Mouse (Mus musculus) brown adipose tissue, adult 24 weeks (tissue): Measurements from ENCODE around the gene Gm826. TPM values are rescaled to one million over a fixed set of nuclear protein-coding genes. Genes with fewer than 3 reads are reported as not detected.

ENCODE experiments used
- H3K27ac ChIP-seq: fragments of 200-500 bp; replicated peaks from 2 replicates; pipeline ENCODE4 v1.5.1; 2012; ENCODE audit warnings: low read depth, mild to moderate bottlenecking, low read length
- H3K4me1 ChIP-seq: fragments of 200-500 bp; 2 replicates; pipeline ENCODE4 v1.6.1; 2012; ENCODE audit warnings: low read length, mixed read lengths; ENCODE audit not compliant: control insufficient read depth, insufficient read depth, insufficient read length
- H3K4me3 ChIP-seq: fragments of 200-500 bp; 2 replicates; pipeline ENCODE4 v1.5.1; 2012; ENCODE audit warnings: low read depth, mild to moderate bottlenecking, low read length, moderate library complexity; ENCODE audit not compliant: insufficient read depth
- polyA plus RNA-seq: library from polyadenylated mRNA; stranded (reverse); fragments of >200 nt; gene quantifications from 2 replicates; pipeline ENCODE4 v1.2.4, GENCODE M21; 2012; ENCODE audit not compliant: missing spikeins, insufficient read depth, insufficient read length

Gene Gm826
- polyA plus RNA-seq, 1 experiment: 2.1 TPM

DNA sequence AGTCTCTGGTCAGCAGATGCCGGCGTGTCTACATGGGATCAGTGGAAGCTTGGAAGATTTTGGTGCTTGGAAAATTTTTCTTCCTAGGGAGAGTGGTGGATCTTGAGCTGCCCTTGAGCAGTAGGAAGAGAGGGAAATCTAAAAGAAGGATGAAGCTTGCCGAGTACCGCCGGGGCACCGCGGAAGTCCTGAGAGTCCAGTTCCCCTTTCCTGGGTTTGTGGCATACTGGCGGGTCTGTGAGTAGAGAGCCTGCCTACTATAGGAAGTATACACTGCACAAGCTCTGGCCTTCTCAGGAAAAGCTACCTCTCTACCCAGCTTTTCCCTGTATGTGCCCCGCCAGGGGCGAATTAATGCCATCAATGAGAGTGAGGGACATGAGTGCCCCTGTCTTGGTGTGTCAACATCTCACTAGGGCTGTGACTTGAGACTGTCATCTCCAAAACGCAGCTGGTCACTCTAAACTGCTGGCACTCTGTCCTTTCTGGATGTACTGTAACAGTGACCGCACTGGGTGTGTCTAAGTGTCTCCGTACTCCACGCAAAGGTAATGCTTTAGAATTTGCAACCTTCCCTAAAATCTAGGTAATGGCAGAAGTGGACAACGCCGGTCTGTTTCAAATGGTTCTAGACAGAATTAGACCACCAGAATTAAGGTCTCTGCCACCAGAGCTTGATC, 27.6 kb upstream of the Gm826 start:
- Histone ChIP-seq H3K4me3 (no peak overlapping the region), H3K27ac (no peak overlapping the region), H3K4me1 (peaks cover 3% of the 10 kb centered on the region; the same call in 1 of the 2 replicates)

DNA sequence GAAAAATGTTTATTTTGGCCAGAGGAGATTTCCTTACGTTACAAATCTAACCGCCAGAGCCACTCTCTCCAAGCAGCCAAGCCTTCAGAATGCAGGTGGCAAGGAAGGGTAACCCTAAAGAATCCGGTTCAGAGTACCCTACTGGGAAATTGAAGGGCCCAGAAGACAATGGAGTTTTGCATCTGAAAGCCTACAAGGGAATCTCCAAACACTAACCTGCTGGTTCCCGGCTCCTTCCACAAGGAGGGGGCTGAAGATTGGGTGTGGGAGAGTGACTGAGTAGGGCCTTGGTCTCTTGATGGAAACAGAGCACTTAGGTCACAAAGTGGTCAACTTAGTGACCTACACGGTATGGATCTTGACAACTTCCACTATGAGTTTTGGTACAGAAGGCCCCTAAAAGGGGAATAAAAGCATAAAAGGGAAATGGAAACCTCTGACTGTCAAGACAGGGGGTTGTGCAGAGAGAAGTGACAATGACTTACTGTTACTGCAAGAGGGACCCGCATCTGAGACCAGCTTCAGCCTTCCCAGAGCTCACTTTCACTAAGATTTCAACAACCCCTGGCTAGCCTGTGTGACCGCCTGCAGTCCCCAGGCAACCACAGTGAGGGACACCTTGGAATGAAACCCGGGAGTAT, 26.4 kb upstream of the Gm826 start:
- no peak overlapping the region for H3K4me3 ChIP-seq
- peaks cover 3% of the 10 kb centered on the region; the same call in 1 of the 2 replicates for H3K4me1 ChIP-seq
- H3K27ac ChIP-seq: no peak overlapping the region

DNA sequence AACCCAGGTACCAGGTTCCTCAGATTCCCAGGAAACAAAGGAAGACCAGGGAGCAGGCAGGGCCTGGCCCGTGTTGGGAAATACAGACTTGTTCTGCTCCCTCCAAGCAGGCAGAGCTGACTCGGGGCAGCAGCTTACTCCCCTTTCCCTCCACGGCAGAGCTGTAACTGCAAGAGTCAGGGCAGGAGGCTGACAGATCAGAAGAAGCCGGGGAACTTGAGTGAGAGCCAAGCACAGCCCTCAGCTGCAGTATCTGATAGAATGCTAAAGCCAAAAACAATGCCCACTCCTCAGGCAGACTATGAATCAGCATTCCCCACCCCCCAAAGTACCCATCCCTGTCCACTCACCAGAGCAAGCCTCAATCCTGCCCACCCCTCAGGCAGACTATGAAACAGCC, 24.9 kb upstream of the Gm826 start:
- Histone ChIP-seq H3K27ac (no peak overlapping the region), H3K4me3 (no peak overlapping the region), H3K4me1 (peaks cover 3% of the 10 kb centered on the region; the same call in 1 of the 2 replicates)

DNA sequence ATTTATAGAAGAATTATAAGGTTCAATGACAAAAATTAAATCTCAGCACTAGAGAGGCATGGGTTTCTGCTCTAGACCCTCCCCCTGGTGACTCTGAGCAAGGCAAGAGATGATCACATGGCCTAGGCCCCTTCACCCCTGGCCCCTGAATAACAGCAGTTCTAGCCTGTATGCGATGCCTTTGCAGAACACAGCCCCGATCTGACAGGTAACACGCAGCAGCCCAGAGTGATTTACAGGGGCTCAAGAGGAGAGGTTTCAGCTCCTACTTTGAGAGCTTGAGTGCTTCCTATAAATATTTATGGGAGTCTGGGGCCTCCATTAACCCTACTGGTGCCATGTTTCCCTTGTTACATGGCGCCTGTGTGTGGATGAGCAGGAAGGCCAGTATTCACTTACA, 23.5 kb upstream of the Gm826 start:
- Histone ChIP-seq H3K4me3 (no peak overlapping the region), H3K27ac (no peak overlapping the region), H3K4me1 (no peaks in the 10 kb centered on the region; the same call in 1 of the 2 replicates)

DNA sequence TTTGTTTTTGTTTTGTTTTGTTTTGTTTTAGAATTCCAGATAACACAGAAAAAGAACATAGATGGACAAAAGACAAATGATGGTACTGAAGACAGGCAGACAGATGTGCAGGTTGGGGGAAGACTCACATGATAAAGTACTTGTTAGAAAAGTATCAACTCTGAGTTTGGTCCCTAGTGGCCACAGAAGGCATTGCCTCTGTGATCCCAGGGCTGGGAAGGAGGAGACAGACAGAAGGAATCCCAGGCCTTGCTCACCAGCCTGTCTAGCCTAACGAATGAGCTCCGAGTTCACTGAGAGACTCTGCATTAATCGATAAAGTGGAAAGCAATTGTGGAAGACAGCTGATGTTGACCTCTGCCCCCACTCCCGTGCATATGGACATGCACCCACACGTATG, 22.2 kb upstream of the Gm826 start:
- Histone ChIP-seq H3K4me3 (no peak overlapping the region), H3K4me1 (no peaks in the 10 kb centered on the region; the same call in 1 of the 2 replicates), H3K27ac (no peak overlapping the region)

DNA sequence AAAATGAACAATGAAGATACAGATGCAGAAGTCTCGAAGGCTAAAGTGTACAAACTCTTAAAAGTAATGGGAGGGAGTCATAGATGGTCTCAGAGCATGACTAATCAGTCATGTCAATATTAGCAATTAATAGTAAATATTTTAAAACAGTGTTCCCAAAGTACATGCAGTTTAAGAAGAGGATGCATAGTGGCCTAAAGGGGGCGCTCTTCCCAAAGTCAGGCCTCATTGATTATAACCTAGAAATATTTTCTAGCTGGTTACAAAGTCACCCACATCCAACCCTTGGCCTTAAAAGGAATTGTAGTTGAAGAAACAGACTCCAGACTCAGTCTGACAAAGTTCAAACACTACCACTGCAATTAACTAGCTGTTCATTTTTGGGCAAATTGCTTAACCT, 20.4 kb upstream of the Gm826 start:
- no peak overlapping the region for H3K4me3 ChIP-seq
- H3K27ac ChIP-seq: no peak overlapping the region
- H3K4me1 ChIP-seq: no peaks in the 10 kb centered on the region; the same call in 1 of the 2 replicates

DNA sequence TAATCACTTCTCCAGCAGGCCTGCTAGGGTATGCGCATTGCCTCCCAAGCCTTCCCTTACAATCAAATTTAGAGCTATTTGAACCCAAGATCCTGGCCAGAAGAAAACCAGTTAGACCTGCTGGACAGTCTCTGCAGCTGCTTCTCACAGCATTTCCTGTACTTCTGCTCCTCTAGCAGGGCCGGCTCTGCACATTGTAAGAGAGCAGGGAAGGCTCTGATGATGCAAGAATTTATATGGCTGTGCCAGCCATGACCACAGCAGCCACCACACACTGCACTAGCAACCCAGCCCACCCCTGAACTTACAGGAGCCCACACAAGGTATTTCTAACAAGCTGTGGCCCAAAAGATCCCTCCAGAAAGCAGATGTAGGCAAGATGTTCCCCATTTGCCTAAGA, 19.6 kb upstream of the Gm826 start:
- Histone ChIP-seq H3K27ac (no peak overlapping the region), H3K4me3 (no peak overlapping the region), H3K4me1 (no peaks in the 10 kb centered on the region; the same call in 1 of the 2 replicates)

DNA sequence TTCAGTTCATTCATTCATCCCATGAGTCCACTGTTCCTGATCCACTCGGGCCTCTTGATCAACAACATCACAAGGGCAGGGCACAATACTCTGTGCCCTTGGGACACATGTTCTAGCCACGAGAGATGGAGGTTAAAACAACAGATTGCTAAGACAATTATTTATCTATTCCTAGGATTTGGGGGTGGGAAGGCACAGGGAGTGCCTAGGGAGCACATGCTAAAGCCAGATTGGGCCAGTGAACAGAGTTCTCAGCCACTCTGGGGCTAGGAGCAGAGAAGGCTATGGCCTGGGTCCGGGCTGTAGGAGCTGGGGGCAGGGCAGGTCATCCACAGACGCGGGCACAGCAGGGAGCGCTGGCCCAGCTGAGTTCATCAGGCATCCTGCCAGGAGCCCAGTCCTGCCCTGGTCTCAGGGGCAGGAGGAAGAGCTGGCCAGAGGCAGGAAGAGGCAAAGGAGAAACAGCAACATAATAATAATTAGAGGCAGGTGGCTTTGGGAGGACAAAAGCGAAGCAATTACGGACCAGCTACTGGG, 17.1 kb upstream of the Gm826 start:
- Histone ChIP-seq H3K27ac (no peak overlapping the region), H3K4me3 (no peak overlapping the region), H3K4me1 (no peaks in the 10 kb centered on the region; the same call in 1 of the 2 replicates)

DNA sequence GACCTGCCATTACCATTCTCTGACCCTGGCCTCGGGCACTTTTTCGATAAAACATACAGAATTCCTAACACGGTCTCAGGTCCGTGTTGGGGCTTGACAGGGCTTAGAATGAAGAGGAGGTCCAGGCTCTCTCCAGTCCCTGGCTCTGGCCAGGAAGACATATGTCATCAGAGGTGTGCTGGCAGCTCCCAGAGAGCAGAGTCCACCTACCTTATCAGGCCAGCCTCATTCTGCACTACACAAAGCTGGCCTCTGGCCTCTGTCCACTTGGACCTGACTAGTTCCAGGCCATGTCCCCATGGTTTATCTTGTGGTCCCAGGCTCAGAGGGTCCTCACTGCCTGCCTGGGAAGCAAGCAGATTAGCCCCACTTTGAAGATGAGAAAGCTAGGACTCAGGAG, 15.6 kb upstream of the Gm826 start:
- H3K4me1 ChIP-seq: no peaks in the 10 kb centered on the region; the same call in 1 of the 2 replicates
- no peak overlapping the region for H3K27ac ChIP-seq
- no peak overlapping the region for H3K4me3 ChIP-seq

DNA sequence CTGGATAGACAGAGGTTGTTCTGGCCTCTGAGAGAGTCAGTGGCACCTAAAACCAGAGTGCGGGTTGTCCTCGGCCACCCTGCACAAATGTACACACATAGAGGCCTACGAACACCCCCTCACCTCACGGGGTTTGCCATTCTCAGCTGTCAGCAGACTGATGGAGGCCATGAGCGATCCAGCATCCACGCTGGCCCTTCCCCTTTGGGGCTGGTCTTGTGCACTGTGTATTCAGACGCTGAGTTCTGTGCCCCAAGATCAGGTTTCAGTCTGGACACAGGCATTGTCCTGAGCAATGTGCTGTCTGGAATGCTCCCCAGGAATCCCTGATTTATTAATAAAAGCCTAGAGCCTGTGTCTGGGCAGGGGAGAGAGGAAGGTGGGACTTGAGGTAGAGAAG, 14.8 kb upstream of the Gm826 start:
- Histone ChIP-seq H3K4me3 (no peak overlapping the region), H3K27ac (no peak overlapping the region), H3K4me1 (no peaks in the 10 kb centered on the region; the same call in 1 of the 2 replicates)

DNA sequence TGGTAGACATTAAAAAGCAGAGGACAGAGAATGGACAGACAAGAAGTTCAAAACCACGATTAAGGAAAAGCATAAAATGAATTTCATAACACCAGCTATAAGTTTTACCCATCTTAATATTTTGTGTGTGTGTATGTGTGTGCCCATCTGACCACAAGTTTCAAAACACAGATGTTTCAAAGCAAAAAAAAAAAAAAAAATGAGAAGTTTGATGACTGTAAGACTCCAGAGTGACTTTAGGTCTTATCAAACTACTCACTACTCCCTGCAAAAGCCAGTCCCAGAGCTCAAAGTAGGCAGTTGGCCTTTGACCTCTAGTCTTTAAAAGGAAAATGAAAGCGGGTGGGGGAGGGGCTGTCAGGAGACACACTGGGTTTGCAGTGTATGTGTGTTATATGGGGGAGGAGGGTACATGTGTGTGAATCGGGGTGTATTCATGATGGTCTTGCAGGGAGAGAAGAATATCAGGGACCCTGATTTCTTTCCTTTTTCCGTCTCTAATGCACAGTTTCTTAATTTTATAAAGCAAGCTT, 14.2 kb upstream of the Gm826 start:
- Histone ChIP-seq H3K4me1 (no peaks in the 10 kb centered on the region), H3K27ac (no peak overlapping the region), H3K4me3 (no peak overlapping the region)

DNA sequence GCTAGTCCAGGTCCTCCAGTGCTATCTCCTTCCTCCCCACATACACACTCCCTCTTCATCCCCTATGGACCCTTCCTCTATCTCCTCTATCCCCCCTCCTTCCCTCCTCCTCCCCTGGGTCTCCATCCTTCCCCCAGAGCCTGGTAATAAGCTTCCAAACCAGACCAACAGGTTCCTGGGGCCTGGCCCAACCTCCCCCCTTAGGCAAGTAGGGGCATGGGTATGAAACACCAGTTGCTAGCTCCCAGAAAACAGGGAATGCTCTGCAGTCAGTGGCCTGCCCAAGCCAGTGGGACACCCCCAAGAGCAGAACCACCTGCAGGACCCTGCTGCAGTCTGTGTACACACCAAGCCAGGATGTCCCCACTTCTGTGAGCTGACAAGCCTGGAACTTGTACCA, 11.7 kb upstream of the Gm826 start:
- H3K27ac ChIP-seq: no peak overlapping the region
- no peak overlapping the region for H3K4me3 ChIP-seq
- no peaks in the 10 kb centered on the region for H3K4me1 ChIP-seq

DNA sequence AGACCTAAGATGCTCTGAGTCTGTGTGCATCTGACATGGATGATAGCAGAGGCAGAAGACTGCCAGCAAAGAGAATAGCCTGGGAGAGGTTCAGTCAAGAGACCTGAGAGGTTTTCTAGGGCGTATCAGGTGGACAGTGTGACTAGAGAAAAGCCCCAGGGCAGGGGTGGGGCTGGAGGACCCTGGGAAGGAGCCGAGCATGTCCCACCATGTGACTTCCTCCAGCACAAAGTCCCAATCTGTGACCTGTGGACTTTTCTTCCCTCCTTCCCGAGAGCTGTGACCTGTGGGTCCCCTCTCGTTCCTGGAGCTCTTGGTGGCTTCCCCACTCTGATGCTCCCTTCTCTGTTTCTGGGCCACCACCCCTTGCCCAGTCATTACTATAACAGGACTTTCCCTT, 6.2 kb upstream of the Gm826 start:
- Histone ChIP-seq H3K4me3 (no peak overlapping the region), H3K27ac (no peak overlapping the region)

DNA sequence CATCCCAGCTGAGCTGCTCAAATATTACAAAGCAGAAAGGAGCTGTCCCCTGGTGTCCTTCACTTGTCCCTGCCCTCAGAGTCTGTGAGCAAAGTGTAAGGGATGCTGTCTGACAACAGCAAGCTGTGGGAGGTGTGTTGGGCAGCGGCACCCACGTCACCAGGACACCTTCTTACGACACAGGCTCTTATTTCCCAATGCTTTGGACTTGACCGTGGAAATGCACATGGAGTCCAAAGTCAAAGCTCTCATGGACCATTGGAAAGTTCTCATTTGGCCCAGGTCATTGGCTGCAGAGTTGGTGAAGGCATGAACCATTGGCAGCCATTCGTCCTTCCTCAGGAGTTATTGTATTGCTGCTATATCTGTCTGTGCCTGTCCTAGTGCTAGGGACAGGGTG, 5.6 kb upstream of the Gm826 start:
- H3K4me3 ChIP-seq: no peak overlapping the region
- no peaks in the 10 kb centered on the region; the same call in 1 of the 2 replicates for H3K4me1 ChIP-seq
- H3K27ac ChIP-seq: no peak overlapping the region

More for the DNA sequence above, 6.2 kb upstream of the Gm826 start:
- no peaks in the 10 kb centered on the region; the same call in 1 of the 2 replicates for H3K4me1 ChIP-seq

DNA sequence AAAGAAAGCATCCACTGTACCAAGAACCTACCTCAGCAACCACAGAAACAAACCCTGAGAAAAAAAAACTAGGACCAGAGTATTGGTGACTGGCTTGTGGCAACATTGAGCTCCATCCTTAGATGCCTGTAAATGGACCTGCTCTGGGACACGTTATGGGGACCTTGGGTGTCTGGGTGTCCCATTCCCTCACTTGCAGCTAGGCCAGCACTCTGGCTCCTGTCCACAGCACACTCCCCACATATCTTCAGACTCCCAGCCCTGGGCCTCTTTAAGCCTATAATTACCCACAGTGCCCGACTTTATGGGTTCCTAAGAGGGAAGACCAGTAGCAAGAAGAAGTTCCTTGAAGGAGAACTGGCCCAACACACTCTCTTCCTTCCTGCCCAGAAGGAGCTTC, 2.1 kb upstream of the Gm826 start:
- no peak overlapping the region for H3K27ac ChIP-seq
- H3K4me1 ChIP-seq: peaks cover 6% of the 10 kb centered on the region

More for the DNA sequence above, 2.1 kb upstream of the Gm826 start:
- no peak overlapping the region for H3K4me3 ChIP-seq
